Mouse (Mus musculus) hindbrain, embryonic 12.5 days (tissue): ENCODE results near the gene Endou. TPM values are rescaled to one million over a fixed set of nuclear protein-coding genes. Genes with fewer than 3 reads are reported as not detected.
A peak's percentile ranks its signal among the peaks of the same experiment; 100 is the strongest.

Experiments
- ATAC-seq: fragments of 200-750 bp; cut with Nextera tagmentation; 2 replicates; pipeline ENCODE4 v1.8.0; 2017; ENCODE audit warnings: moderate TSS enrichment; ENCODE audit not compliant: low FRiP score
- H3K27ac ChIP-seq: fragments of 300-500 bp; sonication (generic); 2 replicates; pipeline ENCODE4 v1.5.1; 2016; ENCODE audit warnings: mild to moderate bottlenecking
- H3K27me3 ChIP-seq: fragments of 300-500 bp; sonication (generic); 2 replicates; pipeline ENCODE4 v1.6.1; 2016; ENCODE audit warnings: mild to moderate bottlenecking
- H3K36me3 ChIP-seq: fragments of 300-500 bp; sonication (generic); 2 replicates; pipeline ENCODE4 v1.6.1; 2016; ENCODE audit warnings: mild to moderate bottlenecking
- H3K4me1 ChIP-seq: fragments of 300-500 bp; sonication (generic); 2 replicates; pipeline ENCODE4 v1.6.1; 2016
- H3K4me2 ChIP-seq: fragments of 300-500 bp; sonication (generic); replicated peaks from 2 replicates; pipeline ENCODE4 v1.6.1; 2016; ENCODE audit warnings: mild to moderate bottlenecking
- H3K4me3 ChIP-seq: fragments of 300-500 bp; sonication (generic); 2 replicates; pipeline ENCODE4 v1.5.1; 2016; ENCODE audit warnings: mild to moderate bottlenecking
- H3K9ac ChIP-seq: fragments of 300-500 bp; sonication (generic); 2 replicates; pipeline ENCODE4 v1.6.1; 2016; ENCODE audit warnings: mild to moderate bottlenecking, moderate library complexity
- H3K9me3 ChIP-seq: fragments of 300-500 bp; sonication (generic); replicated peaks from 2 replicates; pipeline ENCODE4 v1.6.1; 2016; ENCODE audit warnings: mild to moderate bottlenecking
- WGBS: fragments of 180-500 bp; shearing (Covaris S2); methylation state at CpG from one replicate; pipeline ENCODE4 v1.1.7; 2016; 5-methylcytosine and 5-hydroxymethylcytosine counted together
- polyA plus RNA-seq: library from polyadenylated mRNA; unstranded; fragments of >200 nt; fragmentation: Nextera tagmentation; extraction: Ambion mirVana; gene quantifications from 2 replicates; pipeline ENCODE4 v1.2.1, GENCODE M21; 2016

The Endou gene
- 0.25 TPM in 2 replicates for polyA plus RNA-seq

- Histone ChIP-seq H3K27ac (no peak within 1 kb of the TSS), H3K4me1 (no peaks in the 10 kb centered on the region; the same call in 1 of the 2 replicates), H3K4me2 (no peak within 1 kb of the TSS), H3K9me3 (no peaks in the 10 kb centered on the region; the same call in 1 of the 2 replicates), H3K27me3 (no peaks in the 10 kb centered on the region), H3K9ac (no peak within 1 kb of the TSS), H3K36me3 (no peaks in the 10 kb centered on the region), H3K4me3 (no peak within 1 kb of the TSS)
- WGBS, result 86% methylated on average over 8 of the region's 8 CpGs
- ATAC-seq, result no peak
These were observed at the start of gene Endou for GRCm38 (mm10) chr15:97731111-97731510. TSS of gene Endou (minus strand) at chr15:97731339.

GRCm38 (mm10) chr15:97780611-97781031 lies 49.5 kb upstream of the Endou start:
- Histone ChIP-seq H3K9me3 (no peaks in the 10 kb centered on the region), H3K36me3 (no peaks in the 10 kb centered on the region), H3K27me3 (peaks cover 26% of the 10 kb centered on the region), H3K27ac (no peak overlapping the region), H3K4me1 (peaks cover 20% of the 10 kb centered on the region), H3K4me3 (no peak overlapping the region), H3K9ac (no peak overlapping the region), H3K4me2 (no peak overlapping the region)
- no peak for ATAC-seq
- 68% methylated on average over 12 of the region's 12 CpGs for WGBS

GRCm38 (mm10) chr15:97779576-97779975 lies 48.4 kb upstream of the Endou start:
- Histone ChIP-seq H3K27me3 (peaks cover 23% of the 10 kb centered on the region), H3K36me3 (no peaks in the 10 kb centered on the region), H3K27ac (no peak overlapping the region), H3K4me3 (no peak overlapping the region), H3K9ac (no peak overlapping the region), H3K9me3 (no peaks in the 10 kb centered on the region), H3K4me2 (no peak overlapping the region), H3K4me1 (peaks cover 18% of the 10 kb centered on the region)
- no peak for ATAC-seq
- WGBS, result 83% methylated on average over 1 of the region's 1 CpGs

GRCm38 (mm10) chr15:97778311-97779098 lies 47.4 kb upstream of the Endou start, which contains the start of gene Slc48a1:
TSS of gene Slc48a1 (plus strand) at chr15:97778520.
- no peak within 1 kb of the TSS for H3K9ac ChIP-seq
- peaks cover 23% of the 10 kb centered on the region for H3K27me3 ChIP-seq
- H3K4me1 ChIP-seq, result peaks cover 23% of the 10 kb centered on the region
- H3K4me2 ChIP-seq, result no peak within 1 kb of the TSS
- 73% methylated on average over 8 of the region's 8 CpGs for WGBS
- no peaks in the 10 kb centered on the region for H3K36me3 ChIP-seq
- no peaks in the 10 kb centered on the region for H3K9me3 ChIP-seq
- H3K27ac ChIP-seq, result no peak within 1 kb of the TSS
- ATAC-seq, result no peak
- H3K4me3 ChIP-seq, result no peak within 1 kb of the TSS

- no peak for ATAC-seq
- no peaks in the 10 kb centered on the region for H3K36me3 ChIP-seq
- H3K9ac ChIP-seq, result no peak overlapping the region
- no peak overlapping the region for H3K4me2 ChIP-seq
- peaks cover 16% of the 10 kb centered on the region for H3K4me1 ChIP-seq
- 86% methylated on average over 6 of the region's 6 CpGs for WGBS
- peaks cover 9% of the 10 kb centered on the region for H3K27me3 ChIP-seq
- H3K9me3 ChIP-seq, result no peaks in the 10 kb centered on the region
- H3K27ac ChIP-seq, result no peak overlapping the region
- no peak overlapping the region for H3K4me3 ChIP-seq
These were observed 45.8 kb upstream of the Endou start for GRCm38 (mm10) chr15:97776919-97777318.

GRCm38 (mm10) chr15:97776514-97776913 lies 45.4 kb upstream of the Endou start:
- Histone ChIP-seq H3K9me3 (no peaks in the 10 kb centered on the region), H3K36me3 (no peaks in the 10 kb centered on the region), H3K27ac (no peak overlapping the region), H3K4me2 (no peak overlapping the region), H3K4me3 (no peak overlapping the region), H3K27me3 (peaks cover 9% of the 10 kb centered on the region), H3K4me1 (peaks cover 16% of the 10 kb centered on the region), H3K9ac (no peak overlapping the region)
- no peak for ATAC-seq
- WGBS, result 10% methylated on average over 8 of the region's 8 CpGs

GRCm38 (mm10) chr15:97773961-97774370 lies 42.8 kb upstream of the Endou start:
- no peak for ATAC-seq
- H3K4me3 ChIP-seq, result no peak overlapping the region
- no peak overlapping the region for H3K27ac ChIP-seq
- H3K27me3 ChIP-seq, result peaks cover 20% of the 10 kb centered on the region
- no peak overlapping the region for H3K4me2 ChIP-seq
- H3K36me3 ChIP-seq, result no peaks in the 10 kb centered on the region
- no peak overlapping the region for H3K9ac ChIP-seq
- 65% methylated on average over 5 of the region's 5 CpGs for WGBS
- no peaks in the 10 kb centered on the region for H3K9me3 ChIP-seq
- peaks cover 15% of the 10 kb centered on the region for H3K4me1 ChIP-seq

- Histone ChIP-seq H3K9me3 (no peaks in the 10 kb centered on the region), H3K4me3 (no peak overlapping the region), H3K27ac (no peak overlapping the region; the same call in 1 of the 2 replicates), H3K27me3 (peaks cover 28% of the 10 kb centered on the region), H3K36me3 (no peaks in the 10 kb centered on the region), H3K9ac (no peak overlapping the region), H3K4me2 (no peak overlapping the region), H3K4me1 (peaks cover 18% of the 10 kb centered on the region)
- no peak for ATAC-seq
- WGBS, result 39% methylated on average over 5 of the region's 5 CpGs
These were observed 42.0 kb upstream of the Endou start for GRCm38 (mm10) chr15:97773108-97773507.

- Histone ChIP-seq H3K4me3 (no peak overlapping the region), H3K27ac (no peak overlapping the region), H3K36me3 (no peaks in the 10 kb centered on the region), H3K4me1 (peaks cover 45% of the 10 kb centered on the region), H3K9ac (no peak overlapping the region), H3K4me2 (no peak overlapping the region), H3K9me3 (no peaks in the 10 kb centered on the region), H3K27me3 (peaks cover 50% of the 10 kb centered on the region)
- WGBS, result 84% methylated on average over 8 of the region's 8 CpGs
- ATAC-seq, result no peak
These were observed 39.1 kb upstream of the Endou start for GRCm38 (mm10) chr15:97770280-97770679.

- peaks cover 41% of the 10 kb centered on the region for H3K4me1 ChIP-seq
- H3K9ac ChIP-seq, result peak overlapping the region; percentile 59
- peak overlapping the region; percentile 34 for H3K4me3 ChIP-seq
- 0 out of 2 replicates have a peak, but pooled peaks have one; percentile 17 for ATAC-seq
- H3K27me3 ChIP-seq, result peaks cover 66% of the 10 kb centered on the region
- WGBS, result 1% methylated on average over 18 of the region's 18 CpGs
- no peaks in the 10 kb centered on the region for H3K9me3 ChIP-seq
- no peak overlapping the region for H3K27ac ChIP-seq
- H3K36me3 ChIP-seq, result no peaks in the 10 kb centered on the region
- peak overlapping the region; percentile 68 for H3K4me2 ChIP-seq
These were observed 37.1 kb upstream of the Endou start for GRCm38 (mm10) chr15:97768192-97768591.

- H3K27ac ChIP-seq, result peak within 1 kb of the TSS; percentile 40; the same call in 1 of the 2 replicates
- H3K4me2 ChIP-seq, result peak within 1 kb of the TSS; percentile 68
- peak within 1 kb of the TSS; percentile 59 for H3K9ac ChIP-seq
- no peaks in the 10 kb centered on the region for H3K9me3 ChIP-seq
- H3K36me3 ChIP-seq, result no peaks in the 10 kb centered on the region
- H3K4me3 ChIP-seq, result peak within 1 kb of the TSS; percentile 34
- H3K27me3 ChIP-seq, result peaks cover 66% of the 10 kb centered on the region
- peak; percentile 76 for ATAC-seq
- peaks cover 41% of the 10 kb centered on the region for H3K4me1 ChIP-seq
- under 1% methylated on average over 44 of the region's 44 CpGs for WGBS
These were observed 36.4 kb upstream of the Endou start, which contains the start of gene Rapgef3 for GRCm38 (mm10) chr15:97767280-97768186. TSS of gene Rapgef3 (minus strand) at chr15:97767972.
